Comparison of ENCODE assay signal across 27 mouse cellular contexts in the genomic region with DNA sequence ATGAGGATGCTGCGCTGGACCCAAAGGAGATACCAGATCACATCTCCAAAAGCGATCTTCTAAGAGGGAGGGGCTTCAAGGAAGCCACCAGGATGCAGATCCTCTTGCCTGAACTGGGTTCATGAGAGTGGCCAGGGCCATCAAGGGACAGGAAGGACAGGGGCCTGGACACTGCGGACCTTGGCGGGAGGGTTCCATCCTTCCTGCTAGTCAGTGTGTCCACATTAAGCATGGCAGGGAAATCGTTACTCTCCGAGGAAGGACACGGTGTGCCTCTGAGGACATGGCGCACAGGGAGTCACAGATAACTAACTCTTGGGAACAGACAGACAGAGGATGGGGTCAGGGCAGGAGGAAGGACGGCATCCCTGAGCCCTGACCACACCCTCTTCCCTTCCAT. TPM values are rescaled to one million over a fixed set of nuclear protein-coding genes. Genes with fewer than 3 reads are reported as not detected.
DNase-seq lines count a peak whose midpoint lies in the region; ATAC-seq and TF ChIP-seq lines count a peak whose summit lies in the region.
"Had no signal": no experiment of that assay in that cellular context is flagged by ENCODE, and none has a peak within 500 bp of the region (broad histone marks: within the 10 kb centered on the region; RNA-seq: fewer than 3 reads in every experiment).

No protein-coding gene starts in this region.

- ATAC-seq in kidney, embryonic 14.5 days (ENCODE audit: low FRiP score, low TSS enrichment), result no peak
- ATAC-seq in midbrain, postnatal 0 days (ENCODE audit: low FRiP score), result no peak
- ATAC-seq: forebrain, postnatal 0 days had no signal

- no peak overlapping the region for H3K4me2 ChIP-seq in kidney, embryonic 14.5 days (replicated peaks; ENCODE audit: low read depth, low read length)
- no peak overlapping the region for H3K4me2 ChIP-seq in midbrain, postnatal 0 days (ENCODE audit: low read depth, low read length, poor library complexity, severe bottlenecking)
- H3K4me2 ChIP-seq: heart, embryonic 13.5 days; hindbrain, embryonic 12.5 days; limb, embryonic 13.5 days; liver, embryonic 15.5 days; midbrain, embryonic 12.5 days had no signal

- no peaks in the 10 kb centered on the region for H3K36me3 ChIP-seq in kidney, adult 2 months (ENCODE audit: control insufficient read depth, insufficient read depth, low read length)
- peaks cover 6% of the 10 kb centered on the region; the same call in 1 of the 2 replicates for H3K36me3 ChIP-seq in kidney, embryonic 14.5 days (ENCODE audit: control insufficient read depth, insufficient read depth, low read length)
- H3K36me3 ChIP-seq in midbrain, embryonic 10.5 days, result peaks cover 16% of the 10 kb centered on the region; the same call in 1 of the 2 replicates
- H3K36me3 ChIP-seq in midbrain, postnatal 0 days (ENCODE audit: insufficient read depth, low read length), result no peaks in the 10 kb centered on the region
- H3K36me3 ChIP-seq: hindbrain, embryonic 12.5 days; midbrain, embryonic 12.5 days had no signal

- 73% methylated on average over 9 of the region's 9 CpGs for WGBS in kidney, adult 2 months
- WGBS in kidney, embryonic 14.5 days, result 79% methylated on average over 9 of the region's 9 CpGs
- 92% methylated on average over 9 of the region's 9 CpGs for WGBS in midbrain, embryonic 10.5 days
- WGBS in midbrain, postnatal 0 days, result 92% methylated on average over 9 of the region's 9 CpGs

- peak; percentile 42 for DNase-seq in adrenal gland, adult 2 months
- no peak for DNase-seq in adrenal gland, adult 18-20 months (ENCODE audit: low spot score in 2 of 2)
- DNase-seq in kidney, adult 2 months, result peak; percentile 81
- no peak for DNase-seq in midbrain, embryonic 10.5 days (ENCODE audit: low spot score)
- no peak for DNase-seq in midbrain, postnatal 0 days (ENCODE audit: low spot score)
- DNase-seq in ovary, postnatal 10 days (ENCODE audit: low spot score), result no peak
- DNase-seq in retina, embryonic 14.5 days (ENCODE audit: low spot score), result no peak
- DNase-seq: cerebellum, adult 11 months; cerebellum, adult 9-11 months; forebrain, postnatal 0 days; gastrocnemius, postnatal 14 days; heart, adult 2 months; heart, postnatal 14 days; layer of hippocampus, adult 9-11 months; lung, postnatal 10 days; retina, postnatal 1 day; right cerebral cortex, postnatal 25 days; spleen, adult 18-20 months had no signal

- peaks cover 6% of the 10 kb centered on the region; the same call in 1 of the 2 replicates for H3K4me1 ChIP-seq in kidney, adult 2 months (ENCODE audit: control insufficient read depth, insufficient read depth, low read length)
- H3K4me1 ChIP-seq in kidney, embryonic 14.5 days (ENCODE audit: control insufficient read depth, insufficient read depth, low read length), result peaks cover 32% of the 10 kb centered on the region
- H3K4me1 ChIP-seq in midbrain, embryonic 10.5 days, result peaks cover 49% of the 10 kb centered on the region
- no peaks in the 10 kb centered on the region for H3K4me1 ChIP-seq in midbrain, postnatal 0 days (ENCODE audit: insufficient read depth, low read length)

- H3K27ac ChIP-seq in kidney, adult 2 months (ENCODE audit: insufficient read depth, low read depth, low read length), result peak overlapping the region; percentile 68
- no peak overlapping the region for H3K27ac ChIP-seq in kidney, embryonic 14.5 days (ENCODE audit: low read depth, low read length)
- H3K27ac ChIP-seq in midbrain, embryonic 10.5 days (replicated peaks), result 0 out of 2 replicates have a peak overlapping the region, but pooled peaks have one; percentile 23
- no peak overlapping the region for H3K27ac ChIP-seq in midbrain, postnatal 0 days (ENCODE audit: low read depth, low read length)
- H3K27ac ChIP-seq: heart, adult 2 months; heart, embryonic 13.5 days; hindbrain, embryonic 12.5 days; kidney, postnatal 0 days; limb, embryonic 13.5 days; liver, embryonic 15.5 days; midbrain, embryonic 12.5 days had no signal

- no peak for TF ChIP-seq POLR2A in kidney, adult 2 months (IDR thresholded peaks at IDR 0.05; ENCODE audit: low read depth, low read length)

- no peak for TF ChIP-seq CTCF in kidney, adult 2 months (conservative IDR thresholded peaks at IDR 0.05; ENCODE audit: insufficient read depth, insufficient read length, low read depth, low read length)
- TF ChIP-seq CTCF in midbrain, postnatal 0 days (IDR thresholded peaks at IDR 0.05), result no peak

- H3K4me3 ChIP-seq in kidney, adult 2 months (ENCODE audit: insufficient read depth, low read depth, low read length), result no peak overlapping the region
- no peak overlapping the region for H3K4me3 ChIP-seq in kidney, embryonic 14.5 days (ENCODE audit: low read length)
- no peak overlapping the region for H3K4me3 ChIP-seq in midbrain, embryonic 10.5 days
- H3K4me3 ChIP-seq in midbrain, postnatal 0 days (ENCODE audit: low read depth, low read length), result no peak overlapping the region
- H3K4me3 ChIP-seq: heart, adult 2 months; heart, embryonic 13.5 days; hindbrain, embryonic 12.5 days; limb, embryonic 13.5 days; liver, embryonic 15.5 days; midbrain, embryonic 12.5 days had no signal

- no peaks in the 10 kb centered on the region for H3K27me3 ChIP-seq in kidney, adult 2 months (replicated peaks; ENCODE audit: control insufficient read depth, insufficient read depth, low read length)
- no peaks in the 10 kb centered on the region for H3K27me3 ChIP-seq in kidney, embryonic 14.5 days (ENCODE audit: control insufficient read depth, insufficient read depth, low read length)
- H3K27me3 ChIP-seq in midbrain, embryonic 10.5 days (ENCODE audit: low read depth, poor library complexity, severe bottlenecking), result no peaks in the 10 kb centered on the region
- H3K27me3 ChIP-seq in midbrain, postnatal 0 days (ENCODE audit: insufficient read depth, low read length), result no peaks in the 10 kb centered on the region
- H3K27me3 ChIP-seq: heart, embryonic 13.5 days; hindbrain, embryonic 12.5 days; limb, embryonic 13.5 days; liver, embryonic 15.5 days; midbrain, embryonic 12.5 days had no signal

- H3K9me3 ChIP-seq in kidney, embryonic 14.5 days (ENCODE audit: control insufficient read depth, low read length), result no peaks in the 10 kb centered on the region
- H3K9me3 ChIP-seq in midbrain, embryonic 10.5 days (replicated peaks), result no peaks in the 10 kb centered on the region
- no peaks in the 10 kb centered on the region for H3K9me3 ChIP-seq in midbrain, postnatal 0 days (ENCODE audit: low read length)
- H3K9me3 ChIP-seq: heart, embryonic 13.5 days; hindbrain, embryonic 12.5 days; limb, embryonic 13.5 days; liver, embryonic 15.5 days; midbrain, embryonic 12.5 days had no signal

- no peak overlapping the region for H3K9ac ChIP-seq in kidney, embryonic 14.5 days (ENCODE audit: low read depth, low read length)
- no peak overlapping the region for H3K9ac ChIP-seq in midbrain, postnatal 0 days (replicated peaks; ENCODE audit: low read length, poor library complexity, severe bottlenecking)
- H3K9ac ChIP-seq: forebrain, postnatal 0 days; heart, embryonic 13.5 days; hindbrain, embryonic 12.5 days; limb, embryonic 13.5 days; liver, embryonic 15.5 days; midbrain, embryonic 12.5 days had no signal

RNA-seq across cellular contexts. Expression of gene Cfap43, which starts 11.5 kb away (rescaled TPM):
- not detected for total RNA-seq in adrenal gland, adult 2 months (2021)
- polyA plus RNA-seq in adrenal gland, adult 2 months (2012; rRNA removed), result 0.06 TPM in 1 of 2 replicates, not detected in the other
- total RNA-seq in adrenal gland, adult 18-20 months (2021), result not detected
- 0.12 TPM in 1 of 2 replicates, not detected in the other for polyA plus RNA-seq in kidney, adult 2 months (2012; rRNA removed)
- polyA plus RNA-seq in kidney, embryonic 14.5 days (2014; fragmentation: Nextera tagmentation; extraction: Ambion mirVana), result 0.03 and 0.14 TPM in 2 replicates
- 0.06 and 0.09 TPM in 2 replicates for polyA plus RNA-seq in midbrain, embryonic 10.5 days (2016; fragmentation: Nextera tagmentation; extraction: Ambion mirVana)
- 0.66 and 4.2 TPM in 2 replicates for total RNA-seq in midbrain, postnatal 0 days (2014; rRNA removed)
- polyA plus RNA-seq in midbrain, postnatal 0 days (2015; fragmentation: Nextera tagmentation; extraction: Ambion mirVana), result 0.82 and 2.6 TPM in 2 replicates
- total RNA-seq: gastrocnemius, postnatal 14 days; heart, adult 2 months had no signal
- polyA plus RNA-seq: embryonic facial prominence, embryonic 11.5 days had no signal

RNA-seq across cellular contexts. Expression of gene Itprip, which starts 11.5 kb away (rescaled TPM):
- total RNA-seq in adrenal gland, adult 2 months (2021), result 10 to 100 TPM; 18.5 to 19.0 TPM
- 9.8 and 12.8 TPM in 2 replicates for polyA plus RNA-seq in adrenal gland, adult 2 months (2012; rRNA removed)
- total RNA-seq in adrenal gland, adult 18-20 months (2021), result 10 to 100 TPM; 16.8 to 17.7 TPM
- polyA plus RNA-seq in kidney, adult 2 months (2012; rRNA removed), result 6.4 and 8.0 TPM in 2 replicates
- 8.3 and 14.6 TPM in 2 replicates for polyA plus RNA-seq in kidney, embryonic 14.5 days (2014; fragmentation: Nextera tagmentation; extraction: Ambion mirVana)
- polyA plus RNA-seq in midbrain, embryonic 10.5 days (2016; fragmentation: Nextera tagmentation; extraction: Ambion mirVana), result 21.7 and 22.9 TPM in 2 replicates
- 2.7 and 3.5 TPM in 2 replicates for total RNA-seq in midbrain, postnatal 0 days (2014; rRNA removed)
- 1.4 and 1.5 TPM in 2 replicates for polyA plus RNA-seq in midbrain, postnatal 0 days (2015; fragmentation: Nextera tagmentation; extraction: Ambion mirVana)

RNA-seq across cellular contexts. Expression of gene Cfap58, which starts 29.9 kb away (rescaled TPM):
- not detected for total RNA-seq in adrenal gland, adult 2 months (2021)
- not detected in 2 replicates for polyA plus RNA-seq in adrenal gland, adult 2 months (2012; rRNA removed)
- under 1 TPM in 1 of 2 experiments, not detected in 1; 0.10 TPM for total RNA-seq in adrenal gland, adult 18-20 months (2021)
- 0.05 TPM in 1 of 2 replicates, not detected in the other for polyA plus RNA-seq in kidney, adult 2 months (2012; rRNA removed)
- 0.09 TPM in 1 of 2 replicates, not detected in the other for polyA plus RNA-seq in kidney, embryonic 14.5 days (2014; fragmentation: Nextera tagmentation; extraction: Ambion mirVana)
- 0.07 and 0.19 TPM in 2 replicates for polyA plus RNA-seq in midbrain, embryonic 10.5 days (2016; fragmentation: Nextera tagmentation; extraction: Ambion mirVana)
- total RNA-seq in midbrain, postnatal 0 days (2014; rRNA removed), result 0.38 and 1.2 TPM in 2 replicates
- polyA plus RNA-seq in midbrain, postnatal 0 days (2015; fragmentation: Nextera tagmentation; extraction: Ambion mirVana), result 0.54 and 0.91 TPM in 2 replicates
- total RNA-seq: gastrocnemius, postnatal 14 days had no signal
- polyA plus RNA-seq: embryonic facial prominence, embryonic 11.5 days; forebrain, embryonic 11.5 days; kidney, postnatal 0 days; limb, embryonic 13.5 days; liver, embryonic 15.5 days had no signal

RNA-seq across cellular contexts. Expression of gene Gsto2, which starts 42.3 kb away (rescaled TPM):
- 1 to 10 TPM; 2.1 to 3.2 TPM for total RNA-seq in adrenal gland, adult 2 months (2021)
- 0.37 and 0.61 TPM in 2 replicates for polyA plus RNA-seq in adrenal gland, adult 2 months (2012; rRNA removed)
- 1 to 10 TPM; 2.1 to 3.1 TPM for total RNA-seq in adrenal gland, adult 18-20 months (2021)
- polyA plus RNA-seq in kidney, adult 2 months (2012; rRNA removed), result 2.6 and 2.7 TPM in 2 replicates
- polyA plus RNA-seq in kidney, embryonic 14.5 days (2014; fragmentation: Nextera tagmentation; extraction: Ambion mirVana), result 1.8 and 2.1 TPM in 2 replicates
- polyA plus RNA-seq in midbrain, embryonic 10.5 days (2016; fragmentation: Nextera tagmentation; extraction: Ambion mirVana), result 1.4 and 1.6 TPM in 2 replicates
- total RNA-seq in midbrain, postnatal 0 days (2014; rRNA removed), result 0.16 and 0.66 TPM in 2 replicates
- 1.1 TPM in 2 replicates for polyA plus RNA-seq in midbrain, postnatal 0 days (2015; fragmentation: Nextera tagmentation; extraction: Ambion mirVana)

RNA-seq across cellular contexts. Expression of gene Gsto1, which starts 52.8 kb away (rescaled TPM):
- 100 to 1,000 TPM; 111 to 151 TPM for total RNA-seq in adrenal gland, adult 2 months (2021)
- 64.5 and 72.3 TPM in 2 replicates for polyA plus RNA-seq in adrenal gland, adult 2 months (2012; rRNA removed)
- total RNA-seq in adrenal gland, adult 18-20 months (2021), result 100 to 1,000 TPM in 1 of 2 experiments, 10 to 100 TPM in 1; 82.8 to 101 TPM
- 82.5 and 85.1 TPM in 2 replicates for polyA plus RNA-seq in kidney, adult 2 months (2012; rRNA removed)
- 117 and 131 TPM in 2 replicates for polyA plus RNA-seq in kidney, embryonic 14.5 days (2014; fragmentation: Nextera tagmentation; extraction: Ambion mirVana)
- 78.1 and 92.2 TPM in 2 replicates for polyA plus RNA-seq in midbrain, embryonic 10.5 days (2016; fragmentation: Nextera tagmentation; extraction: Ambion mirVana)
- 95.4 and 142 TPM in 2 replicates for total RNA-seq in midbrain, postnatal 0 days (2014; rRNA removed)
- 148 and 152 TPM in 2 replicates for polyA plus RNA-seq in midbrain, postnatal 0 days (2015; fragmentation: Nextera tagmentation; extraction: Ambion mirVana)

Comparison
In these comparisons a context has a peak if more than half of its experiments do, and no peak if none do; other contexts are left out.
1. DNase-seq: peak in adrenal gland, adult 2 months (single experiment) and kidney, adult 2 months (single experiment); none in adrenal gland, adult 18-20 months (0 of 2), midbrain, embryonic 10.5 days (single experiment), midbrain, postnatal 0 days (single experiment), ovary, postnatal 10 days (single experiment) and retina, embryonic 14.5 days (single experiment).
2. H3K27ac ChIP-seq: peak in kidney, adult 2 months (single experiment) and midbrain, embryonic 10.5 days (single experiment); none in kidney, embryonic 14.5 days (single experiment) and midbrain, postnatal 0 days (single experiment).